Mouse (Mus musculus) T-helper 17 cell (primary cell): ENCODE measurements at regions not wholly inside any gene's neighbourhood (a gene's known extent, or its start where the extent isn't known, plus 50 kb on each side); places are given as distances from the start of the nearest gene placed in this dataset.

ENCODE experiments used
- in situ Hi-C, 2 experiments: fragments of 300-600 bp; cut with MboI, MseI; formaldehyde crosslinking; loops; 1 replicate in 1 of 2; 2 replicates in 1 of 2; pipeline ENCODE4 v1.15.1; 2025; ENCODE audit warnings: high pct_unique_total_duplicates in 2 of 2

- in situ Hi-C loops = loop anchor here in 1 of 2 experiments (25.0 kb wide), 1 partner anchor 841 kb away; no protein-coding TSS in a partner anchor
These were observed 57.4 kb downstream of the Gm21962 start for GRCm38 (mm10) chr3:137728689-137729088.

GRCm38 (mm10) chr3:137729421-137729820 lies 58.1 kb downstream of the Gm21962 start:
- in situ Hi-C loops = loop anchor here in 1 of 2 experiments (25.0 kb wide), 1 partner anchor 842 kb away; no protein-coding TSS in a partner anchor

GRCm38 (mm10) chr3:137737222-137737800 lies 66.0 kb downstream of the Gm21962 start:
- in situ Hi-C loops = loop anchor here in 1 of 2 experiments (5.0 to 25.0 kb wide), 2 partner anchors 95 to 850 kb away; no protein-coding TSS in a partner anchor

GRCm38 (mm10) chr3:137741528-137741927 lies 70.2 kb downstream of the Gm21962 start:
- in situ Hi-C loops = loop anchor here in 1 of 2 experiments (25.0 kb wide), 1 partner anchor 854 kb away; no protein-coding TSS in a partner anchor

- in situ Hi-C loops = loop anchor here in 1 of 2 experiments (25.0 kb wide), 1 partner anchor 855 kb away; no protein-coding TSS in a partner anchor
These were observed 70.8 kb downstream of the Gm21962 start for GRCm38 (mm10) chr3:137742119-137742518.

GRCm38 (mm10) chr3:137751732-137752260 lies 80.5 kb downstream of the Gm21962 start:
- in situ Hi-C loops = loop anchor here in 1 of 2 experiments (10.0 kb wide), 1 partner anchor 857 kb away; no protein-coding TSS in a partner anchor

GRCm38 (mm10) chr3:137752447-137753256 lies 81.3 kb downstream of the Gm21962 start:
- in situ Hi-C loops = loop anchor here in 1 of 2 experiments (10.0 kb wide), 1 partner anchor 858 kb away; no protein-coding TSS in a partner anchor

- in situ Hi-C loops = loop anchor here in 1 of 2 experiments (10.0 kb wide), 1 partner anchor 858 kb away; no protein-coding TSS in a partner anchor
These were observed 81.9 kb downstream of the Gm21962 start for GRCm38 (mm10) chr3:137753257-137753654.

- in situ Hi-C loops = loop anchor here in 1 of 2 experiments (10.0 kb wide), 1 partner anchor 861 kb away; no protein-coding TSS in a partner anchor
These were observed 84.1 kb downstream of the Gm21962 start for GRCm38 (mm10) chr3:137755391-137755790.

GRCm38 (mm10) chr3:137762213-137762884 lies 91.0 kb downstream of the Gm21962 start:
- in situ Hi-C loops = no loop called here

GRCm38 (mm10) chr3:137763406-137763805 lies 92.1 kb downstream of the Gm21962 start:
- in situ Hi-C loops = no loop called here

GRCm38 (mm10) chr3:137768627-137769026 lies 95.7 kb upstream of the H2afz start:
- in situ Hi-C loops = no loop called here

- in situ Hi-C loops = loop anchor here in 1 of 2 experiments (5.0 kb wide), 1 partner anchor 372 kb away; no protein-coding TSS in a partner anchor
These were observed 89.0 kb upstream of the H2afz start for GRCm38 (mm10) chr3:137775076-137775849.

- in situ Hi-C loops = loop anchor here in 1 of 2 experiments (5.0 kb wide), 1 partner anchor 369 kb away; no protein-coding TSS in a partner anchor
These were observed 86.2 kb upstream of the H2afz start for GRCm38 (mm10) chr3:137778113-137778512.

- in situ Hi-C loops = loop anchor here in 1 of 2 experiments (5.0 kb wide), 1 partner anchor 652 kb away; no protein-coding TSS in a partner anchor
These were observed 84.3 kb upstream of the H2afz start for GRCm38 (mm10) chr3:137780029-137780428.

- in situ Hi-C loops = loop anchor here in 1 of 2 experiments (5.0 kb wide), 1 partner anchor 649 kb away; no protein-coding TSS in a partner anchor
These were observed 81.5 kb upstream of the H2afz start for GRCm38 (mm10) chr3:137782836-137783235.

GRCm38 (mm10) chr3:137783937-137784911 lies 80.1 kb upstream of the H2afz start:
- in situ Hi-C loops = loop anchor here in 1 of 2 experiments (5.0 kb wide), 1 partner anchor 648 kb away; no protein-coding TSS in a partner anchor

GRCm38 (mm10) chr3:137785224-137785623 lies 79.1 kb upstream of the H2afz start:
- in situ Hi-C loops = no loop called here

GRCm38 (mm10) chr3:137785871-137786270 lies 78.4 kb upstream of the H2afz start:
- in situ Hi-C loops = no loop called here
